Mouse (Mus musculus) midbrain, postnatal 0 days (tissue): Measurements from ENCODE around the gene Map3k14. TPM values are rescaled to one million over a fixed set of nuclear protein-coding genes. Genes with fewer than 3 reads are reported as not detected.

Source experiments
- ATAC-seq: fragments of 200-750 bp; cut with Nextera tagmentation; 2 replicates; pipeline ENCODE4 v1.8.0; 2017; ENCODE audit warnings: moderate number of reproducible peaks, mild to moderate bottlenecking, moderate TSS enrichment, moderate library complexity; ENCODE audit not compliant: low FRiP score
- DNase-seq: peaks from one replicate; pipeline ENCODE4 v3.0.0-alpha.2; 2015; ENCODE audit warnings: low spot score
- H3K27ac ChIP-seq: fragments of 300-500 bp; sonication (generic); 2 replicates; pipeline ENCODE4 v1.5.1; 2014; ENCODE audit warnings: low read depth, mild to moderate bottlenecking, low read length, mixed read lengths
- H3K27me3 ChIP-seq: fragments of 300-500 bp; sonication (generic); 2 replicates; pipeline ENCODE4 v1.6.1; 2014; ENCODE audit warnings: low read length, control low read depth, mixed read lengths; ENCODE audit not compliant: insufficient read depth
- H3K36me3 ChIP-seq: fragments of 300-500 bp; sonication (generic); 2 replicates; pipeline ENCODE4 v1.6.1; 2014; ENCODE audit warnings: low read length, control low read depth, mixed read lengths; ENCODE audit not compliant: insufficient read depth
- H3K4me1 ChIP-seq: fragments of 300-500 bp; sonication (generic); 2 replicates; pipeline ENCODE4 v1.6.1; 2014; ENCODE audit warnings: mild to moderate bottlenecking, control low read depth, antibody characterized with exemption, low read length, mixed read lengths; ENCODE audit not compliant: insufficient read depth
- H3K4me2 ChIP-seq: fragments of 300-500 bp; sonication (generic); 2 replicates; pipeline ENCODE4 v1.6.1; 2014; ENCODE audit warnings: low read depth, mild to moderate bottlenecking, low read length, mixed read lengths; ENCODE audit not compliant: poor library complexity, severe bottlenecking
- H3K4me3 ChIP-seq: fragments of 300-500 bp; sonication (generic); 2 replicates; pipeline ENCODE4 v1.5.1; 2014; ENCODE audit warnings: low read depth, mild to moderate bottlenecking, low read length, moderate library complexity
- H3K9ac ChIP-seq: fragments of 300-500 bp; sonication (generic); replicated peaks from 2 replicates; pipeline ENCODE4 v1.6.1; 2014; ENCODE audit warnings: mild to moderate bottlenecking, low read length, moderate library complexity, mixed read lengths; ENCODE audit not compliant: poor library complexity, severe bottlenecking
- H3K9me3 ChIP-seq: fragments of 300-500 bp; sonication (generic); 2 replicates; pipeline ENCODE4 v1.6.1; 2016; ENCODE audit warnings: low read length, control low read depth
- CTCF ChIP-seq: IDR thresholded peaks from 2 replicates; pipeline ENCODE4 v1.5.1; 2016; ENCODE audit warnings: antibody characterized with exemption, mild to moderate bottlenecking
- WGBS: fragments of 180-500 bp; shearing (Covaris S2); extraction: QIAGEN DNeasy Blood & Tissue Kit; methylation state at CpG from one replicate; pipeline ENCODE4 v1.1.7; 2014; 5-methylcytosine and 5-hydroxymethylcytosine counted together
- polyA plus RNA-seq: library from polyadenylated mRNA; unstranded; fragments of >200 nt; fragmentation: Nextera tagmentation; extraction: Ambion mirVana; gene quantifications from 2 replicates; pipeline ENCODE4 v1.2.1, GENCODE M21; 2015
- total RNA-seq: library from RNA; depleted of rRNA; stranded (reverse); fragments of >200 nt; gene quantifications from 2 replicates; pipeline ENCODE4 v1.2.3, GENCODE M21; 2014

Map3k14 gene
- total and polyA plus RNA-seq, 2 experiments from 2014 or later, result 1.7 to 6.1 TPM

- no peak for TF ChIP-seq CTCF
Measured at GRCm38 (mm10) chr11:103177815-103178485, 89.3 kb downstream of the Map3k14 start.

GRCm38 (mm10) chr11:103177216-103177615 is 90.1 kb downstream of the Map3k14 start:
- Histone ChIP-seq H3K9me3 (no peaks in the 10 kb centered on the region), H3K27me3 (no peaks in the 10 kb centered on the region), H3K4me3 (no peak overlapping the region), H3K4me1 (peaks cover 16% of the 10 kb centered on the region), H3K4me2 (no peak overlapping the region), H3K27ac (no peak overlapping the region), H3K9ac (no peak overlapping the region), H3K36me3 (peaks cover 6% of the 10 kb centered on the region)
- WGBS, result 67% methylated on average over 5 of the region's 5 CpGs
- no peak for TF ChIP-seq CTCF
- DNase-seq, result no peak
- no peak for ATAC-seq

More at GRCm38 (mm10) chr11:103177815-103178485, 89.3 kb downstream of the Map3k14 start:
- Histone ChIP-seq H3K36me3 (peaks cover 8% of the 10 kb centered on the region), H3K4me1 (peaks cover 9% of the 10 kb centered on the region; the same call in 1 of the 2 replicates), H3K4me3 (no peak overlapping the region), H3K9ac (no peak overlapping the region), H3K27ac (no peak overlapping the region), H3K9me3 (no peaks in the 10 kb centered on the region), H3K4me2 (no peak overlapping the region), H3K27me3 (no peaks in the 10 kb centered on the region)
- no peak for ATAC-seq
- WGBS, result 82% methylated on average over 15 of the region's 15 CpGs
- no peak for DNase-seq

- WGBS, result 89% methylated on average over 1 of the region's 1 CpGs
- Histone ChIP-seq H3K9ac (no peak overlapping the region), H3K4me2 (no peak overlapping the region), H3K27me3 (no peaks in the 10 kb centered on the region), H3K9me3 (no peaks in the 10 kb centered on the region), H3K36me3 (peaks cover 2% of the 10 kb centered on the region), H3K4me3 (no peak overlapping the region), H3K4me1 (peaks cover 18% of the 10 kb centered on the region), H3K27ac (no peak overlapping the region)
- DNase-seq, result no peak
- no peak for TF ChIP-seq CTCF
- no peak for ATAC-seq
Measured at GRCm38 (mm10) chr11:103176510-103176909, 90.8 kb downstream of the Map3k14 start.

- no peaks in the 10 kb centered on the region for H3K9me3 ChIP-seq
- TF ChIP-seq CTCF, result no peak
- H3K27ac ChIP-seq, result no peak overlapping the region
- no peaks in the 10 kb centered on the region for H3K27me3 ChIP-seq
- H3K4me2 ChIP-seq, result no peak overlapping the region
- no peak for DNase-seq
- ATAC-seq, result no peak
- H3K9ac ChIP-seq, result no peak overlapping the region
- 77% methylated on average over 14 of the region's 14 CpGs for WGBS
- H3K36me3 ChIP-seq, result peaks cover 2% of the 10 kb centered on the region; the same call in 1 of the 2 replicates
- H3K4me1 ChIP-seq, result peaks cover 18% of the 10 kb centered on the region
- H3K4me3 ChIP-seq, result no peak overlapping the region
Measured at GRCm38 (mm10) chr11:103175688-103176442, 91.4 kb downstream of the Map3k14 start.

GRCm38 (mm10) chr11:103174891-103175391 is 92.3 kb downstream of the Map3k14 start:
- ATAC-seq (no peak), DNase-seq (no peak)
- Histone ChIP-seq H3K4me1 (peaks cover 20% of the 10 kb centered on the region), H3K36me3 (no peaks in the 10 kb centered on the region), H3K27me3 (no peaks in the 10 kb centered on the region), H3K4me2 (no peak overlapping the region), H3K9ac (no peak overlapping the region), H3K27ac (no peak overlapping the region), H3K9me3 (no peaks in the 10 kb centered on the region), H3K4me3 (no peak overlapping the region)
- no peak for TF ChIP-seq CTCF
- WGBS, result 57% methylated on average over 8 of the region's 8 CpGs

GRCm38 (mm10) chr11:103174411-103174832 is 92.8 kb downstream of the Map3k14 start:
- H3K9ac ChIP-seq, result no peak overlapping the region
- ATAC-seq, result no peak
- no peak for TF ChIP-seq CTCF
- H3K9me3 ChIP-seq, result no peaks in the 10 kb centered on the region
- no peaks in the 10 kb centered on the region for H3K27me3 ChIP-seq
- WGBS, result 74% methylated on average over 5 of the region's 5 CpGs
- no peak overlapping the region for H3K4me2 ChIP-seq
- peaks cover 25% of the 10 kb centered on the region for H3K4me1 ChIP-seq
- no peaks in the 10 kb centered on the region for H3K36me3 ChIP-seq
- DNase-seq, result no peak
- H3K27ac ChIP-seq, result no peak overlapping the region
- H3K4me3 ChIP-seq, result no peak overlapping the region
